Mouse (Mus musculus) liver, embryonic 14.5 days (tissue): Measurements from ENCODE around the gene Slc7a5.
A peak's percentile ranks its signal among the peaks of the same experiment; 100 is the strongest.

ENCODE experiments used
- CTCF ChIP-seq: IDR thresholded peaks from 2 replicates; pipeline ENCODE4 v1.5.1; 2016; ENCODE audit warnings: antibody characterized with exemption, low read depth, control low read depth
- EP300 ChIP-seq: IDR thresholded peaks from 2 replicates; pipeline ENCODE4 v1.6.1; 2016; ENCODE audit warnings: antibody characterized with exemption, low read depth

- TF ChIP-seq CTCF (peak; percentile 66), EP300 (no peak)
Observed at GRCm38 (mm10) chr8:121832503-121832902, 75.0 kb downstream of the Slc7a5 start.
